Mouse (Mus musculus): Measurements from ENCODE around the gene Ucn3.

GRCm38 (mm10) chr13:3924483-3924882 is 20.7 kb downstream of the Ucn3 start:
- no peak for TF ChIP-seq CTCF (IDR thresholded peaks at IDR 0.05; ENCODE audit: borderline replicate concordance, insufficient read depth, low read depth, low read length)
- TF ChIP-seq POLR2A (IDR thresholded peaks at IDR 0.05; ENCODE audit: borderline replicate concordance, insufficient read depth, low read length): no peak
